Mouse (Mus musculus): ENCODE results near the gene Gria3. TPM values are rescaled to one million over a fixed set of nuclear protein-coding genes. Genes with fewer than 3 reads are reported as not detected.

The Gria3 gene
- total RNA-seq (2021): 1 to 10 TPM; 4.7 to 6.7 TPM
- long read RNA-seq, experiment 1, full-length matches to known transcripts: 1 of 1 reads
- long read RNA-seq, experiment 1, partial matches to known transcripts: 0 of 1 reads
- long read RNA-seq, experiment 1, other reads (novel, unspliced or antisense): 0 of 1 reads
- long read RNA-seq, experiment 2, full-length matches to known transcripts: 1 of 2 reads
- long read RNA-seq, experiment 2, partial matches to known transcripts: 0 of 2 reads
- long read RNA-seq, experiment 2, other reads (novel, unspliced or antisense): 1 of 2 reads

- DNase-seq: peak; percentile 3
Measured at GRCm38 (mm10) chrX:41400058-41400904, at the start of gene Gria3. Gene Gria3 (plus strand): TSS chrX:41400854.

DNA sequence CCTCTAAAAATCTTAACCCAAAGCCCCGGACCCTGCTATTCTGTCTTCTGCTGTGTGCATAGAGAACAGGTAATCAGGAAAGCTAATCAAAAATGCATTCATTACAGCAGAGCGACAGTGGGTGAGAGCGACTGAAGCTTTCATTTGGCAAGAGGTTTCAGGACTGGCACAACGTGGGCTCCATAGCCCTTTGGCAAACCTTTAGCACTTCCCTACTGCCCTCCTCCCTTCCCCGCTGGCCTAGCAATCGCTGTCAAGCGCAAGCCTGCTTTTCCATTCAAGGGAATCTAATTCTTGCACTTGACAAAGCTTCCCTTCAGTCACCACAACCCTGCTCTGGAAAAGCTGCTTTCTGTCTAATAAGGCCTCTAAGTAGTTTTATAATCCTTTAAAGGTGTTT is 13.6 kb upstream of the Gria3 start:
- DNase-seq: no peak

GRCm38 (mm10) chrX:41389079-41389478 is 11.6 kb upstream of the Gria3 start:
- DNase-seq: no peak

DNA sequence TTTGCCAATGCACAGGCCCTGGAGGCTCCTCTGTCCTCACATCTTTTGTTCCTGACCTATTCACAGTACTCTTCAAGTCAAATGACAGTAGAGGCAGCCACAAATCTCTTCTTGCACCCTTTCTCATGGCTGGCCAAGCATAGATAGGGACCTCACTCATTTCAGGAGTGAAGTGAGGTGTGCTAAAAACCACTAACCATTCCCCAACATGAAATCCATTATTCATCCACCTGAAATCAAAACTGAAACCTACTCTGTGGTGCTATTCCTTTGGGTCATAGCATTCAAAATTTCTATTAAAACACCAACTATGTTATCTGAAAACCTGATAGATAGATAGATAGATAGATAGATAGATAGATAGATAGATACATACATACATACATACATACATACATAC is 2.2 kb upstream of the Gria3 start:
- DNase-seq: no peak

- DNase-seq: peak; percentile 6
Measured at GRCm38 (mm10) chrX:41401186-41401585, 532 bp downstream of the Gria3 start.

DNA sequence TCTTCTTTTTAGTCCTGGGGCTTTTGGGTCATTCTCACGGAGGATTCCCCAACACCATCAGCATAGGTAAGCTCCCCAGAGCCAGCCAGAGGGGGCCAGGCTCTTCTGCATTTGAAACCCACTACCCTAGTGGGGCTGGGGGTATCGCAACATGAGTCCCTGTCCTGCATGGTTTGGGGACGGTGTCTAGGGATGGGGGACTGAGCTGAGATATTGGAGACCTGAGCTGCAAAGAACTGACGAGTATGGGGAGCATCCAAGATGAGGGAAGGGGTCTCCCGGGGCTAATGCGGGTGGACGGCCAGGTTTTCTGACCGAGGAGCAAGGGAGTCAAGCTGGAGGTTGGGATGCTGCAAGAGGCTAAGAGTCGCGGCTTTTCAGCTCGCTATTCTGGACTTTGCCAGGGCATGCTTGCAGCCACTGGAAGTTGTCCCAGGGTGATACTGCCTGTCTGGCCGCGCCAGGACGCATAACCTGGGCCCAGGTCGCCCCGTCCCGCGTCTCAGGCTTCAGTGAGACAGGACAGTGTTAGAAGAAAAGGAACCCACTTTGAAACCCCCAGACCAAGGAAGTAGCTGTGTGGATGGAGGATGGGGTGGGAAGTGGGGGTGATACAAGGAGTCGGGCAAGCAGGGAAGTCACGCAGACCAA is 1.1 kb downstream of the Gria3 start:
- DNase-seq: peak; percentile 8

- no peak for DNase-seq
Measured at GRCm38 (mm10) chrX:41402656-41403055, 2.0 kb downstream of the Gria3 start.

GRCm38 (mm10) chrX:41406288-41406687 is 5.6 kb downstream of the Gria3 start:
- DNase-seq: no peak

- no peak for DNase-seq
Measured at GRCm38 (mm10) chrX:41409791-41410190, 9.1 kb downstream of the Gria3 start.

DNA sequence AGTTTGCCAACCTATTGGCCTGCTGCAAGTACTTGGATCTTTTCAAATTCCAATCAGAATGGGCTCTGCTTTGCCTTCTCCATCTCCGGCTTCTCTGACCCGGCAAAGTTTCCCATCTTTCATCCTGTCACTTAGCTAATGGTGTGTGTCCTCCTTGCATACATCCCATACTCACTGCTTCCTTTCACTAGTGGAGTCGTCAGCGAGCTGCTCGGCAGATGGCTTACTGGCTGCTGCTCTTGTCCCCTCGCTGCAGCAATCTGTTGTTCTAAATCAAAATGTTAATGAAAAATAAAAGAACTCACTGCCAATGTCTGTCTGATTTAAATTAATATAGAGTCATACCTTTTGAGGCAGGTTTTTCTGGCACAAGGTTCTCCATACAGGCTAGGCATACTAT is 25.0 kb downstream of the Gria3 start:
- no peak for DNase-seq

GRCm38 (mm10) chrX:41428011-41428410 is 27.4 kb downstream of the Gria3 start:
- DNase-seq: no peak

DNA sequence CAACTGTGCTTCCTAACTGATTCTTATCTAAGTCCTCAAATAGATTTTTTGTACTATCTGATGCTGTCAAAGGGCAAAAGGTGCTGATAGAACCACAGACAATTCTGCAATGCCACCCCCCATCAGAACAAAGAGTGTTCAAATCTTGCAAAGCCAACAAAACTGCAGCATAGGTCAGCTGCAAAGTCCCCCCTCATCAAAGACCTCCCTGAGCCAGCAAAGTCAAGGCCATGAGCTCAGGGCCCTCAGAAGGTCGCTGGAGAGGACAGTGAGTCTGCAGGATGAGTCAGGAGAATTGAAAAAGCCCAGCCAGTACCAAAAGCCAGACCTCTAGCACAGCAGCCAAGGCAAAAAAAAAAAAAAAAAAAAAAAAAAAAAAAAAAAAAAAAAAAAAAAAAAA is 34.9 kb downstream of the Gria3 start:
- DNase-seq: no peak

- no peak for DNase-seq
Measured at GRCm38 (mm10) chrX:41438841-41439240, 38.2 kb downstream of the Gria3 start.

GRCm38 (mm10) chrX:41448876-41449275 is 48.2 kb downstream of the Gria3 start:
- DNase-seq: no peak

GRCm38 (mm10) chrX:41477486-41477885 is 76.8 kb downstream of the Gria3 start:
- no peak for DNase-seq

GRCm38 (mm10) chrX:41496528-41496927 is 95.9 kb downstream of the Gria3 start:
- no peak for DNase-seq

DNA sequence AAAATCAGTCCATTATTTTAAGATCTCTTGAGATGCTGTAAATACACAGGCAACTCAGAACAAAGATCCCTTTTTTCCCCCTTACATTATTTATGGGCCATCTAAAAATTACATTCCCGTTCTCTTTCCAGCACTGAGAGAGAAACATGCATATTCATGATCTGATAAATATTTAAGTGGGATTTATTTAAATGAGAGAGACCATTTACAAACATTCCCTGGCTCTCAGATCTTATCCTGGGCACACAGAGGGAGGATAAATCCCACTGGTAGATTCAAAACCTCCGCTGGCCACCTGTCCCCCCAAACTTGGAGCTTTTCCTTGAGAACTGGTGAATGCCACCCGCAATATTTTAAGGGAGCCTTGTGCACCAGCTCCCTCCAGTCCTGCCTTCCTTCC is 104.7 kb downstream of the Gria3 start:
- DNase-seq: no peak

- DNase-seq: no peak
Measured at GRCm38 (mm10) chrX:41507959-41508358, 107.3 kb downstream of the Gria3 start.

- DNase-seq: no peak
Measured at GRCm38 (mm10) chrX:41514982-41515381, 114.3 kb downstream of the Gria3 start.

- DNase-seq: no peak
Measured at GRCm38 (mm10) chrX:41532511-41532910, 131.9 kb downstream of the Gria3 start.

DNA sequence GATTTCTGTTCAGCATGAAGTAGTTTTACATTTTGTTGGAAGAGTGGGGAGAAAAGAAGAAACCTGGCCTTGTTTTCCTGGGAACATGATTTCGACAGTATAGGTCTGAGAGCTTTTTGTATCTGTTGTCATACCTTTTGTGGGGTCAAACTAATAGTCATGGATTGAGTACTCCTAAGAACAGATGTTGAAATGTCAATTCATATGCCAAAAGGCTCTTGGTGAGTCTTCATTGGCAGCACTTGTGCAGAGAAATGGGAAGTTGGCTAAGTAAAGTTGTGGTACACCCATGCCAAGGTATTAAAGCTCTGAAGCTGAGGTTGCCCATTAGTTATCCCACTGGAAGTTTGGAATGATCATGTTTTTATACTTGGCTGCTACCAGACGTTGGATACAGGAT is 135.2 kb downstream of the Gria3 start:
- no peak for DNase-seq

DNA sequence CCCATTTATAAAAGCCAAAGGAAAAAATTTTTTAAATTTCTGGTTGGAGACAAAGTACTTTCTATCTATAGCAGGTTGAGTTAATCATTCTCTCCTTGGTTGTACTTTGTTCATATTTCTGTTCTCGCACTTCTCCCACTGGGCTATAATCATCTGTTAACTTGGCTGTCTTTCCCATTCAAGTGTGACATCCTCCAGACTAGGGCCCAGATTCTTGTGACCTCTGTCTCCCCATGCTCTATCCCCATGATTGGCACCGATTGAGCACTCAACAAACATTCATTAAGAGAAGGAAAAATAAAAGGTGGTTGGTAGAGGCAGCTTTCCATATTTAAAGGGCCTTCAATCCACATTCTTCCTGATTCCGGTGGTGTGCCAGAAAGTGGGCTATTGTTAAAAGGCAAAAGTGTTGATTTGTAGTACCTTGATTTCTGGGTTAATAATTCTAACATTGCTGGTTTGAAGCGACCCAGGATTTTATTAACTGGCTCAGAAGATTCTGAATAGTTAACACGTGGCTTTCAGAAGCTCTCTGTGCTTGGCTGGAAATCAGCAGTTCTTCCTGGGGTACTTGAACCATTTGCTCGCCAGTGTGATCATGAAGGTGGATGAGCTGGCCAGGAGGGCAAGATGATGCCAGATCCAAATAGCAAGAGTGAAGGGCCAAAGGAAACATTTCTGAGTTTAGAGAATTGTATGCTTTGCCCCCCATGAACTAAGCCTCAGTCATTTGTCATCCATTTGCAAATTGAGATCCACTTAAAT is 161.8 kb downstream of the Gria3 start:
- DNase-seq: no peak
